Mouse (Mus musculus) monocyte, adult 2 months (primary cell): ENCODE measurements around the gene Tmem176b.
"Not testable (repeated sequence)": the region's sequence is repeated elsewhere in the genome, so short reads cannot be mapped to it uniquely, and the experiment has no call there.

Source experiments
- DNase-seq, 2 experiments: peaks; one replicate each; pipeline ENCODE4 v3.0.0; 2022; ENCODE audit warnings: low spot score in 2 of 2, low read depth in 1 of 2

The Tmem176b gene

GRCm38 (mm10) chr6:48842111-48842842 is 981 bp upstream of the Tmem176b start:
- DNase-seq, result no peak

- no peak for DNase-seq
These were observed 826 bp downstream of the Tmem176b start, which contains the start of gene Tmem176a for GRCm38 (mm10) chr6:48840371-48840969. Gene Tmem176a (plus strand): TSS chr6:48840919.

- DNase-seq, result no peak
These were observed 2.8 kb downstream of the Tmem176b start for GRCm38 (mm10) chr6:48838321-48839080.

GRCm38 (mm10) chr6:48837516-48837915 is 3.8 kb downstream of the Tmem176b start:
- DNase-seq, result no peak

GRCm38 (mm10) chr6:48836146-48836545 is 5.2 kb downstream of the Tmem176b start:
- no peak for DNase-seq

- no peak for DNase-seq
These were observed 6.1 kb downstream of the Tmem176b start for GRCm38 (mm10) chr6:48835241-48835640.

- DNase-seq, result no peak
These were observed 7.8 kb downstream of the Tmem176b start for GRCm38 (mm10) chr6:48833515-48833914.

GRCm38 (mm10) chr6:48832426-48832825 is 8.9 kb downstream of the Tmem176b start:
- no peak for DNase-seq

- DNase-seq, result no peak
These were observed 10.2 kb downstream of the Tmem176b start for GRCm38 (mm10) chr6:48831141-48831540.

GRCm38 (mm10) chr6:48830241-48830640 is 11.1 kb downstream of the Tmem176b start:
- DNase-seq, result no peak

- no peak for DNase-seq
These were observed 11.6 kb downstream of the Tmem176b start for GRCm38 (mm10) chr6:48829651-48830050.

GRCm38 (mm10) chr6:48828976-48829375 is 12.3 kb downstream of the Tmem176b start:
- DNase-seq, result no peak

GRCm38 (mm10) chr6:48825016-48825415 is 16.3 kb downstream of the Tmem176b start:
- no peak for DNase-seq

- DNase-seq, result not testable (repeated sequence)
These were observed 19.1 kb downstream of the Tmem176b start for GRCm38 (mm10) chr6:48821991-48822785.

- DNase-seq, result peak; percentile 56 to 66
These were observed 23.5 kb downstream of the Tmem176b start for GRCm38 (mm10) chr6:48817815-48818214.

GRCm38 (mm10) chr6:48815013-48815412 is 26.3 kb downstream of the Tmem176b start:
- DNase-seq, result no peak

GRCm38 (mm10) chr6:48809494-48810219 is 31.6 kb downstream of the Tmem176b start:
- DNase-seq, result no peak

GRCm38 (mm10) chr6:48806746-48807145 is 34.5 kb downstream of the Tmem176b start:
- no peak for DNase-seq

- DNase-seq, result no peak
These were observed 37.0 kb downstream of the Tmem176b start for GRCm38 (mm10) chr6:48804346-48804745.

- no peak for DNase-seq
These were observed 37.8 kb downstream of the Tmem176b start for GRCm38 (mm10) chr6:48803406-48804051.
